Mouse (Mus musculus) brain, embryonic 14.5 days (tissue): ENCODE results near the gene Ube2cbp.

ENCODE experiments used
- CTCF ChIP-seq: fragments of 200-500 bp; IDR thresholded peaks from 2 replicates; pipeline ENCODE4 v1.5.1; 2012; ENCODE audit warnings: inconsistent platforms, mild to moderate bottlenecking, moderate library complexity, borderline replicate concordance; ENCODE audit not compliant: insufficient read depth, insufficient read length; ENCODE audit errors: extremely low read depth
- POLR2A ChIP-seq: fragments of 200-500 bp; IDR thresholded peaks from 2 replicates; pipeline ENCODE4 v1.6.1; 2012; ENCODE audit warnings: mild to moderate bottlenecking, inconsistent platforms, borderline replicate concordance; ENCODE audit not compliant: poor library complexity, insufficient read depth, insufficient read length, severe bottlenecking; ENCODE audit errors: extremely low read depth

- TF ChIP-seq CTCF: no peak
- TF ChIP-seq POLR2A: no peak
Measured at GRCm38 (mm10) chr9:86269541-86269940, 195.2 kb downstream of the Ube2cbp start.
